Comparison of ENCODE assay signal across 9 mouse cellular contexts in genomic region chr13:49320514-49320913, GRCm38 (mm10). TPM values are rescaled to one million over a fixed set of nuclear protein-coding genes. Genes with fewer than 3 reads are reported as not detected.
A peak's percentile ranks its signal among the peaks of the same experiment; 100 is the strongest.
DNase-seq lines count a peak whose midpoint lies in the region; ATAC-seq and TF ChIP-seq lines count a peak whose summit lies in the region.
"Had no signal": no experiment of that assay in that cellular context is flagged by ENCODE, and none has a peak within 500 bp of the region (broad histone marks: within the 10 kb centered on the region; RNA-seq: fewer than 3 reads in every experiment).

No protein-coding gene starts in this region.

- ATAC-seq in heart, embryonic 12.5 days (ENCODE audit: insufficient number of reproducible peaks, low FRiP score) = no peak
- peak; percentile 31 for ATAC-seq in hindbrain, embryonic 11.5 days (ENCODE audit: low FRiP score)
- ATAC-seq in midbrain, embryonic 11.5 days (ENCODE audit: low FRiP score) = peak; percentile 40
- ATAC-seq in liver, embryonic 12.5 days = no peak

- intact Hi-C loops in heart, adult 2 months (cut with DNase I) = no loop called here
- intact Hi-C loops in gastrocnemius, postnatal 14 days (cut with DNase I; ENCODE audit: low total_unique reads) = no loop called here

- H3K9me3 ChIP-seq in heart, embryonic 12.5 days (replicated peaks) = no peaks in the 10 kb centered on the region
- no peaks in the 10 kb centered on the region for H3K9me3 ChIP-seq in hindbrain, embryonic 11.5 days (ENCODE audit: control insufficient read depth, low read length)
- H3K9me3 ChIP-seq in midbrain, embryonic 11.5 days (ENCODE audit: control insufficient read depth, low read length) = no peaks in the 10 kb centered on the region
- no peaks in the 10 kb centered on the region for H3K9me3 ChIP-seq in liver, embryonic 12.5 days (replicated peaks)

- TF ChIP-seq POLR2A in heart, adult 2 months (IDR thresholded peaks at IDR 0.05; ENCODE audit: insufficient read depth, low read depth, low read length) = no peak
- TF ChIP-seq POLR2A in cortical plate, adult 2 months (IDR thresholded peaks at IDR 0.05; ENCODE audit: extremely low read depth, insufficient read depth, low read length) = no peak

- TF ChIP-seq EP300 in heart, adult 2 months (IDR thresholded peaks at IDR 0.05; ENCODE audit: insufficient read depth, low read depth, low read length) = no peak

- H3K4me1 ChIP-seq in heart, embryonic 12.5 days (replicated peaks) = peaks cover 12% of the 10 kb centered on the region
- peaks cover 2% of the 10 kb centered on the region for H3K4me1 ChIP-seq in heart, adult 2 months (ENCODE audit: control insufficient read depth, insufficient read depth, low read length)
- H3K4me1 ChIP-seq in cortical plate, adult 2 months (ENCODE audit: control insufficient read depth, insufficient read depth, low read length) = peaks cover 13% of the 10 kb centered on the region
- H3K4me1 ChIP-seq in hindbrain, embryonic 11.5 days (replicated peaks; ENCODE audit: control insufficient read depth, insufficient read depth, low read length) = peaks cover 9% of the 10 kb centered on the region
- H3K4me1 ChIP-seq in midbrain, embryonic 11.5 days (ENCODE audit: control insufficient read depth, insufficient read depth, low read length) = peaks cover 29% of the 10 kb centered on the region
- H3K4me1 ChIP-seq in liver, embryonic 12.5 days = peaks cover 4% of the 10 kb centered on the region; the same call in 1 of the 2 replicates

- H3K79me2 ChIP-seq in heart, adult 2 months (replicated peaks; ENCODE audit: control insufficient read depth, insufficient read depth, low read length) = no peaks in the 10 kb centered on the region

- peak overlapping the region; percentile 67 for H3K4me2 ChIP-seq in heart, embryonic 12.5 days
- H3K4me2 ChIP-seq in hindbrain, embryonic 11.5 days (replicated peaks; ENCODE audit: low read depth, low read length) = peak overlapping the region; percentile 42; the same call in 1 of the 2 replicates
- peak overlapping the region; percentile 43; the same call in 1 of the 2 replicates for H3K4me2 ChIP-seq in midbrain, embryonic 11.5 days
- no peak overlapping the region for H3K4me2 ChIP-seq in liver, embryonic 12.5 days

- no peak for DNase-seq in heart, adult 2 months
- DNase-seq in hindbrain, embryonic 11.5 days (ENCODE audit: low spot score) = no peak
- DNase-seq in midbrain, embryonic 11.5 days (ENCODE audit: low spot score, missing footprints) = no peak
- no peak for DNase-seq in cerebellum, adult 11 months
- no peak for DNase-seq in gastrocnemius, postnatal 14 days

- H3K9ac ChIP-seq in heart, embryonic 12.5 days = no peak overlapping the region
- H3K9ac ChIP-seq in heart, adult 2 months (ENCODE audit: low read depth, low read length) = no peak overlapping the region
- no peak overlapping the region for H3K9ac ChIP-seq in hindbrain, embryonic 11.5 days (ENCODE audit: low read depth, low read length)
- H3K9ac ChIP-seq in midbrain, embryonic 11.5 days (ENCODE audit: low read length) = no peak overlapping the region
- no peak overlapping the region for H3K9ac ChIP-seq in liver, embryonic 12.5 days

- H3K36me3 ChIP-seq in heart, embryonic 12.5 days = no peaks in the 10 kb centered on the region
- no peaks in the 10 kb centered on the region for H3K36me3 ChIP-seq in heart, adult 2 months (ENCODE audit: control insufficient read depth, insufficient read depth, low read length)
- H3K36me3 ChIP-seq in hindbrain, embryonic 11.5 days (ENCODE audit: control insufficient read depth, insufficient read depth, low read length) = no peaks in the 10 kb centered on the region
- no peaks in the 10 kb centered on the region for H3K36me3 ChIP-seq in midbrain, embryonic 11.5 days (ENCODE audit: control insufficient read depth, insufficient read depth, low read length)
- no peaks in the 10 kb centered on the region for H3K36me3 ChIP-seq in liver, embryonic 12.5 days

- H3K27ac ChIP-seq in heart, embryonic 12.5 days (ENCODE audit: poor library complexity, severe bottlenecking) = no peak overlapping the region
- no peak overlapping the region for H3K27ac ChIP-seq in heart, adult 2 months
- no peak overlapping the region for H3K27ac ChIP-seq in cortical plate, adult 2 months (ENCODE audit: insufficient read depth, low read length)
- no peak overlapping the region for H3K27ac ChIP-seq in hindbrain, embryonic 11.5 days (ENCODE audit: low read depth, low read length)
- H3K27ac ChIP-seq in midbrain, embryonic 11.5 days (ENCODE audit: low read depth, low read length) = no peak overlapping the region
- no peak overlapping the region for H3K27ac ChIP-seq in liver, embryonic 12.5 days

- no peak overlapping the region for H3K4me3 ChIP-seq in heart, embryonic 12.5 days
- no peak overlapping the region for H3K4me3 ChIP-seq in heart, adult 2 months
- peak overlapping the region; percentile 36; the same call in 1 of the 2 replicates for H3K4me3 ChIP-seq in cortical plate, adult 2 months (ENCODE audit: insufficient read depth, low read length)
- H3K4me3 ChIP-seq in hindbrain, embryonic 11.5 days (ENCODE audit: low read depth, low read length) = no peak overlapping the region
- H3K4me3 ChIP-seq in midbrain, embryonic 11.5 days (ENCODE audit: low read depth, low read length) = no peak overlapping the region
- no peak overlapping the region for H3K4me3 ChIP-seq in liver, embryonic 12.5 days

- 73% methylated on average over 1 of the region's 1 CpGs for WGBS in heart, embryonic 12.5 days
- 95% methylated on average over 1 of the region's 1 CpGs for WGBS in heart, adult 2 months
- WGBS in hindbrain, embryonic 11.5 days = 85% methylated on average over 1 of the region's 1 CpGs
- WGBS in midbrain, embryonic 11.5 days = 85% methylated on average over 1 of the region's 1 CpGs
- WGBS in liver, embryonic 12.5 days (ENCODE audit: insufficient replicate concordance) = 61% methylated on average over 1 of the region's 1 CpGs

- H3K27me3 ChIP-seq in heart, embryonic 12.5 days (replicated peaks) = no peaks in the 10 kb centered on the region
- no peaks in the 10 kb centered on the region for H3K27me3 ChIP-seq in heart, adult 2 months (ENCODE audit: control insufficient read depth, insufficient read depth, low read length)
- H3K27me3 ChIP-seq in hindbrain, embryonic 11.5 days (ENCODE audit: control insufficient read depth, insufficient read depth, low read length) = peaks cover 25% of the 10 kb centered on the region
- peaks cover 28% of the 10 kb centered on the region for H3K27me3 ChIP-seq in midbrain, embryonic 11.5 days (ENCODE audit: control insufficient read depth, insufficient read depth, low read length)
- peaks cover 10% of the 10 kb centered on the region; the same call in 1 of the 2 replicates for H3K27me3 ChIP-seq in liver, embryonic 12.5 days (replicated peaks)
- H3K27me3 ChIP-seq: Patski had no signal

- TF ChIP-seq CTCF in heart, adult 2 months (IDR thresholded peaks at IDR 0.05) = no peak
- no peak for TF ChIP-seq CTCF in cortical plate, adult 2 months (IDR thresholded peaks at IDR 0.05; ENCODE audit: extremely low read depth, insufficient read depth, low read length)

RNA-seq across cellular contexts. Expression of gene Fgd3, which starts 0.4 kb away (rescaled TPM):
- 0.13 and 0.15 TPM in 2 replicates for polyA plus RNA-seq in heart, embryonic 12.5 days (2016; fragmentation: Nextera tagmentation; extraction: Ambion mirVana)
- 1 to 10 TPM in 1 of 2 experiments, under 1 TPM in 1; 0.96 to 1.0 TPM for total RNA-seq in heart, adult 2 months (2021)
- 0.96 and 0.97 TPM in 2 replicates for polyA plus RNA-seq in heart, adult 2 months (2012; rRNA removed)
- 5.8 and 6.2 TPM in 2 replicates for polyA plus RNA-seq in cortical plate, adult 2 months (2012; rRNA removed)
- polyA plus RNA-seq in hindbrain, embryonic 11.5 days (2014; fragmentation: Nextera tagmentation; extraction: Ambion mirVana) = 0.56 and 1.1 TPM in 2 replicates
- polyA plus RNA-seq in midbrain, embryonic 11.5 days (2014; fragmentation: Nextera tagmentation; extraction: Ambion mirVana) = 0.74 and 0.77 TPM in 2 replicates
- 0.32 and 0.49 TPM in 2 replicates for polyA plus RNA-seq in liver, embryonic 12.5 days (2016; fragmentation: Nextera tagmentation; extraction: Ambion mirVana)
- 1 to 10 TPM in 1 of 2 experiments, under 1 TPM in 1; 0.93 to 1.3 TPM for total RNA-seq in gastrocnemius, postnatal 14 days (2021)

RNA-seq across cellular contexts. Expression of gene Bicd2, which starts 20.9 kb away (rescaled TPM):
- 53.5 and 54.0 TPM in 2 replicates for polyA plus RNA-seq in heart, embryonic 12.5 days (2016; fragmentation: Nextera tagmentation; extraction: Ambion mirVana)
- 10 to 100 TPM; 72.4 to 77.6 TPM for total RNA-seq in heart, adult 2 months (2021)
- polyA plus RNA-seq in heart, adult 2 months (2012; rRNA removed) = 44.5 and 64.2 TPM in 2 replicates
- polyA plus RNA-seq in cortical plate, adult 2 months (2012; rRNA removed) = 49.5 and 52.0 TPM in 2 replicates
- 26.9 and 29.5 TPM in 2 replicates for polyA plus RNA-seq in hindbrain, embryonic 11.5 days (2014; fragmentation: Nextera tagmentation; extraction: Ambion mirVana)
- 24.8 and 25.3 TPM in 2 replicates for polyA plus RNA-seq in midbrain, embryonic 11.5 days (2014; fragmentation: Nextera tagmentation; extraction: Ambion mirVana)
- 14.7 and 15.2 TPM in 2 replicates for polyA plus RNA-seq in liver, embryonic 12.5 days (2016; fragmentation: Nextera tagmentation; extraction: Ambion mirVana)
- total RNA-seq in gastrocnemius, postnatal 14 days (2021) = 10 to 100 TPM; 20.5 to 21.2 TPM

Comparison
In these comparisons a context has a peak if more than half of its experiments do, and no peak if none do; other contexts are left out.
1. ATAC-seq: peak in hindbrain, embryonic 11.5 days (single experiment) and midbrain, embryonic 11.5 days (single experiment); none in heart, embryonic 12.5 days (single experiment) and liver, embryonic 12.5 days (single experiment).